Mouse (Mus musculus) G1E (cell line): ENCODE results near the gene Pgm3. TPM values are rescaled to one million over a fixed set of nuclear protein-coding genes. Genes with fewer than 3 reads are reported as not detected.

Experiments used
- ATAC-seq: 2 replicates; pipeline ENCODE4 v1.8.0; 2016; ENCODE audit warnings: mild to moderate bottlenecking; ENCODE audit not compliant: insufficient number of reproducible peaks, poor library complexity, low FRiP score, severe bottlenecking; ENCODE audit errors: extremely low read depth
- DNase-seq: peaks from one replicate; pipeline ENCODE4 v3.0.0; 2012; ENCODE audit warnings: low spot score
- H3K27me3 ChIP-seq: 2 replicates; pipeline ENCODE4 v1.6.1; 2012; ENCODE audit warnings: mild to moderate bottlenecking, low read length, inconsistent platforms; ENCODE audit not compliant: insufficient read depth
- H3K36me3 ChIP-seq: replicated peaks from 2 replicates; pipeline ENCODE3; 2012; ENCODE audit warnings: mild to moderate bottlenecking, inconsistent platforms
- H3K4me1 ChIP-seq: 2 replicates; pipeline ENCODE4 v1.6.1; 2012; ENCODE audit warnings: low read depth, low read length, inconsistent platforms, mixed read lengths; ENCODE audit not compliant: insufficient read depth
- H3K4me3 ChIP-seq: 2 replicates; pipeline ENCODE4 v1.5.1; 2012; ENCODE audit warnings: low read depth, mild to moderate bottlenecking, inconsistent platforms, low read length, moderate library complexity, mixed read lengths
- H3K9me3 ChIP-seq: replicated peaks from 2 replicates; pipeline ENCODE4 v1.6.1; 2012; ENCODE audit warnings: inconsistent platforms
- CTCF ChIP-seq: IDR thresholded peaks from 2 replicates; pipeline ENCODE4 v1.5.1; 2012; ENCODE audit warnings: low read depth, low read length, inconsistent platforms, mixed read lengths
- GATA1 ChIP-seq: IDR thresholded peaks from 2 replicates; pipeline ENCODE4 v1.6.1; 2012; ENCODE audit warnings: borderline replicate concordance, low read length, inconsistent platforms, mixed read lengths
- GATA2 ChIP-seq: IDR thresholded peaks from 2 replicates; pipeline ENCODE4 v1.6.1; 2012; ENCODE audit warnings: low read depth, low read length, inconsistent platforms, borderline replicate concordance
- POLR2AphosphoS5 ChIP-seq: IDR thresholded peaks from 2 replicates; pipeline ENCODE4 v1.6.1; 2012; ENCODE audit warnings: low read depth, low read length, inconsistent platforms; ENCODE audit not compliant: insufficient replicate concordance
- TAL1 ChIP-seq: conservative IDR thresholded peaks from 2 replicates; pipeline ENCODE4 v1.6.1; 2012; ENCODE audit warnings: low read depth, low read length, inconsistent platforms, mixed read lengths
- polyA plus RNA-seq: library from polyadenylated mRNA; stranded (reverse); fragments of >175 nt; gene quantifications from 2 replicates; pipeline ENCODE4 v1.2.3, GENCODE M21; 2012
- total RNA-seq, 2 experiments: library from RNA; stranded (forward) in 1 of 2; stranded (reverse) in 1 of 2; fragments of 200-1000 nt in 1 of 2; fragments of >200 nt in 1 of 2; fragmentation: Nextera tagmentation in 1 of 2; gene quantifications; 2 replicates each; pipeline ENCODE4 v1.2.3; 2014 to 2017

The Pgm3 gene
- total and polyA plus RNA-seq, 3 experiments, result 2.7 to 16.2 (median 13.2) TPM

DNA sequence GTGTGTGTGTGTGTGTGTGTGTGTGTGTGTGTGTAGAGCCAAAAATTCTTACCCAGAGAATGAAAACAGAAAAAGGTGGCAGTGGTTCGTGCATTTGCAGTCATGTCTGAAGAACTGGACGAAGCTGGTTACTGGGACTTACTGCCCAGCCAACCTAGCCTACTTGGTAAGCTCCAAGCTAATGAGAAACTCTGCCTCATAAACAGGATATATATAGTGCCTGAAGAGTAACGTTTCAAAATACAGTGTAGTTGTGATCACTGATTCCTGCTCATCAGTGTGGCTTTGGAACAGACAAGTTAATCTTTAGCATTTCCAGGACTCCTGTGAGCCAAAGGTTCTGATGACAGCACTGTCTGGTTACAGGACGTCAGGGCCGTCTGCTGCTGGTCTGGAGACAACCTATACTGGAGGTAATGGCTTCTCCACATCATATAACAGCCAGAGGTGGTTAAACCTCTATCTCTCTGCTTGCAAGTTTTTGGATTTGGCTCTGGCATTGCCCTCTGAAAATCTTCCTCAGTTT is 21.9 kb downstream of the Pgm3 start:
- Histone ChIP-seq H3K9me3 (no peaks in the 10 kb centered on the region), H3K4me3 (no peak overlapping the region), H3K27me3 (no peaks in the 10 kb centered on the region), H3K36me3 (peaks cover 75% of the 10 kb centered on the region), H3K4me1 (no peaks in the 10 kb centered on the region)
- ATAC-seq (no peak), DNase-seq (no peak)
- no peak for TF ChIP-seq GATA1
- TF ChIP-seq POLR2AphosphoS5, result no peak
- no peak for TF ChIP-seq GATA2
- no peak for TF ChIP-seq CTCF
- TF ChIP-seq TAL1, result no peak

DNA sequence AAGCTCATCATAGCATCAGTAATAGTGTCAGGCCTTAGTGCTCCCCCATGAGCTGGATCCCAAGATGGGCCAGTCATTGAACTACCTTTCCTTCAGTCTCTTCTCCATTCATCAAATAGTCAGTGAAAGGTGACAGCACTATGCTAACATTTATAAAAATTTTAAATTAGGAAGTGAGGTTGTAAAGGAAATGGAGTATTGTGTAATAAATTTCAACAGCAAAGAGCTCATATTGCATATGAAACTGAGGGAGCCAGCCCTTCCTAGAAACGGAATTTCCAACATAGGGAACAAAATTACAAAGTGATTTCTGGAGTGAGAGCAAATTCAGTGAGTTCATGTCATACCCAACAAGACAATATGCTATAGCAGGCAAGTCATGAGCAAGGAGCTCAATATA is 27.1 kb downstream of the Pgm3 start:
- no peaks in the 10 kb centered on the region for H3K4me1 ChIP-seq
- no peaks in the 10 kb centered on the region for H3K9me3 ChIP-seq
- TF ChIP-seq POLR2AphosphoS5 (no peak), CTCF (no peak), GATA1 (no peak), GATA2 (no peak), TAL1 (no peak)
- no peak overlapping the region for H3K4me3 ChIP-seq
- H3K27me3 ChIP-seq, result no peaks in the 10 kb centered on the region
- H3K36me3 ChIP-seq, result peaks cover 61% of the 10 kb centered on the region
- DNase-seq (no peak), ATAC-seq (no peak)

DNA sequence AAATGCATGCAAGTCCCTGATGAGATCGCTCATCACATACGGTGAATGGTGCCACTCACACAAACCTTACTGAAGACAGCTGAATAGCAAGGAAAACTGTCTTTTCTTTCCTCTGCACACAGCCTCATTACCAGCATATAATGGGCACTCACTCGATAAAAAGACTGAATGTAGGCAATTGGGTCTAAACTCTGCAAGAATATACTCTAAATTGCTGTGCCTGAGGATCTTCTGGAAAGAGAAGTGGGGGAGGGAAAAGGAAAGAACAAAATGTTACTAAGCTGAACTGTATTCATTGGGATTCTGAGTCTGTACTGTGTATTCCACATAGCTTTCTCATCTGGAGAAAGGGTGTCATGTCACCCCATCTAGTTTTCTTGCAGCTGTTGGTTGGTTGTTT is 28.2 kb downstream of the Pgm3 start:
- DNase-seq, result no peak
- ATAC-seq, result no peak
- TF ChIP-seq CTCF (no peak), POLR2AphosphoS5 (no peak), GATA1 (no peak), TAL1 (no peak)
- H3K36me3 ChIP-seq, result peaks cover 51% of the 10 kb centered on the region
- H3K4me3 ChIP-seq, result no peak overlapping the region
- no peaks in the 10 kb centered on the region for H3K4me1 ChIP-seq
- no peaks in the 10 kb centered on the region for H3K27me3 ChIP-seq
- H3K9me3 ChIP-seq, result no peaks in the 10 kb centered on the region

DNA sequence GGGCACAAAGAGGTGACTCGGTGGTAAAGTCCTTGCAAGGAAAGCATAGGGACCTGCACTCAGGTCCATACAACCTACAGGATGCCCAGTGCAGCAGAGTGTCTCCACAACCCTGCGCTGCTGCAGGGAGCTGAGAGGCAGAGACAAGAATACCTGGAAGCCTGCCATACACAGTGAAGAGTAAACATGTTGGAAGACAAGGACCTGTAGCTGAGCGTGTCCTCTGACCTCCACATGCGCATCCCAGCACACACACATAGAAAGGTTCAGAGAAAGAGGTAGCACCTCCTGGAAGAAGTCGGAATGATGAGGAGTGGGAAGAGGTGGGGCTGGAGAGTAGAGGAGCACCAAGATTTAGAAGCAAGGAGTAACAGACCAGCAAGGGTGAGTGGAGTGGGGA is 37.6 kb downstream of the Pgm3 start:
- DNase-seq (no peak), ATAC-seq (no peak)
- peaks cover 26% of the 10 kb centered on the region for H3K36me3 ChIP-seq
- no peaks in the 10 kb centered on the region for H3K4me1 ChIP-seq
- no peak overlapping the region for H3K4me3 ChIP-seq
- no peaks in the 10 kb centered on the region for H3K9me3 ChIP-seq
- TF ChIP-seq POLR2AphosphoS5, result no peak
- TF ChIP-seq GATA2, result no peak
- TF ChIP-seq TAL1, result no peak
- no peak for TF ChIP-seq CTCF
- H3K27me3 ChIP-seq, result no peaks in the 10 kb centered on the region

DNA sequence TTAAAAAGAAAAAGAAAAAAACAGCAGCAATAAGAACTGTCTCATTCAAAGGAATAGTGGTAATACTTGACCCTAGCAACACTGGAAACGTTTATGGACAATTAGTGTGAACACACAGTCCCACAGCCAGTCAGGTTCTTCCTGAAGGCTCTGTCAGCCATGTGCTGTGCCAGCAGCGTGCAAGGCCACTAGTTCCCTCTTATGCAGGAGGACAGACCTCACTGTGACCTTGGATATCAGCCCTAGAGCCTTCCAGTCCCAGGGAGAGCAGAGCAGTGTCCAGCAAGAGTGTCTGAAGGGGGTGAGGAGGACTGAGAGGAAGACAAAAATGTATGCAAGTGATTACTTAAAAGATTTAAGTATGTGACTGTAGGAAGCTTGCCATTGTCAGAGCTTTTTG is 46.0 kb downstream of the Pgm3 start:
- no peaks in the 10 kb centered on the region for H3K9me3 ChIP-seq
- no peaks in the 10 kb centered on the region for H3K27me3 ChIP-seq
- no peak for ATAC-seq
- H3K36me3 ChIP-seq, result peaks cover 37% of the 10 kb centered on the region
- TF ChIP-seq CTCF, result no peak
- no peak for TF ChIP-seq TAL1
- TF ChIP-seq GATA2, result no peak
- TF ChIP-seq GATA1, result no peak
- no peak for TF ChIP-seq POLR2AphosphoS5
- no peaks in the 10 kb centered on the region for H3K4me1 ChIP-seq
- H3K4me3 ChIP-seq, result no peak overlapping the region
- no peak for DNase-seq

DNA sequence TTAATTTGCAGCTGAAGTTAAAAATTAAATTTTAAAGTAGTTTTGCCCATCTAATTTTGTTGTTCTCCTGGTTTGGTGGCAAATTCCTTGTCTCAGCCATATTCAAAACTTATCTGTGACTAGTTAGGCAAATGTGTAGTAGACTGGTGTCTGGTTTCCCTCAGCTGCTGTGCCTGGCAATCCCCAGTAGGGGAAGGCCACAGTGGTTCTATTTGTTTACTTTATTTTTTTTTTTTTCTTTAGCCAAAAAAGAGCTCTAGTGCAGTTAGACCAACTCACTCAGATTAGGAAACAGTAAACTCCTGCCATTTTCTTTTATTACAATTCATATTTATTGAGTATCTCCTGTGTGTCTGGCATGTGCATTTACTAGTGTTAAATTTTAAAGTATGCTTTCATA is 49.3 kb downstream of the Pgm3 start:
- DNase-seq, result no peak
- no peak for ATAC-seq
- Histone ChIP-seq H3K4me3 (no peak overlapping the region), H3K36me3 (peaks cover 50% of the 10 kb centered on the region), H3K9me3 (no peaks in the 10 kb centered on the region), H3K27me3 (no peaks in the 10 kb centered on the region), H3K4me1 (no peaks in the 10 kb centered on the region)
- TF ChIP-seq POLR2AphosphoS5 (no peak), GATA1 (no peak), TAL1 (no peak), CTCF (no peak), GATA2 (no peak)

DNA sequence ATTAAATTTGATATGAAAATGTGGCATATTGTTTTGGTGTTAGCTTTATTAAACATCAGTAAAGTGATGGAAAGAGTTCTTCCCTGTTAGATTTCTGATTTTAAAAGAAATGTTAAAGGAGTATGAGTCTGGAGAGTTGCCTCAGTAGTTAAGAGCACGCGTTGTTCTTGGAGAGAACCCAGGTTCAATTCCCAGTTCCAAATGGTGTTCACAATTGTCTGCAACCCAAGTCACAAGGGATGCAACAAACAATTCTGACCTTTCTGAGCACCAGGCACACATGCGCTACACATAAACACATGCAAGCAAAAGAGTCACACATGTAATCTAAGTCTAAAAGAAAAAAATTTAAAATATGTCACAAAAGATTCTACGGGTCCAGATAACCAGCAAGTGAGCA is 56.8 kb downstream of the Pgm3 start:
- peaks cover 58% of the 10 kb centered on the region for H3K36me3 ChIP-seq
- ATAC-seq, result no peak

More for the DNA sequence above, 56.8 kb downstream of the Pgm3 start:
- Histone ChIP-seq H3K4me3 (no peak overlapping the region), H3K4me1 (no peaks in the 10 kb centered on the region), H3K27me3 (no peaks in the 10 kb centered on the region), H3K9me3 (no peaks in the 10 kb centered on the region)
- no peak for TF ChIP-seq TAL1
- TF ChIP-seq GATA1, result no peak
- no peak for TF ChIP-seq CTCF
- TF ChIP-seq POLR2AphosphoS5, result no peak
- TF ChIP-seq GATA2, result no peak
- no peak for DNase-seq
